Mouse (Mus musculus): ENCODE data around the gene Tcf23.
A peak's percentile ranks its signal among the peaks of the same experiment; 100 is the strongest.
"Not testable (repeated sequence)": the region's sequence is repeated elsewhere in the genome, so short reads cannot be mapped to it uniquely, and the experiment has no call there.

The Tcf23 gene

GRCm38 (mm10) chr5:30994910-30995635 is 26.6 kb downstream of the Tcf23 start:
- no peak for DNase-seq (ENCODE audit: low spot score)

GRCm38 (mm10) chr5:30998306-30998705 is 29.8 kb downstream of the Tcf23 start:
- peak; percentile 72 for DNase-seq (ENCODE audit: low spot score)

GRCm38 (mm10) chr5:30999324-30999723 is 30.9 kb downstream of the Tcf23 start:
- no peak for DNase-seq (ENCODE audit: low spot score)

GRCm38 (mm10) chr5:31000122-31000521 is 31.7 kb downstream of the Tcf23 start:
- peak; percentile 55 for DNase-seq (ENCODE audit: low spot score)

- no peak for DNase-seq (ENCODE audit: low spot score)
Measured at GRCm38 (mm10) chr5:31000993-31001392, 32.5 kb downstream of the Tcf23 start.

- DNase-seq (ENCODE audit: low spot score): no peak
Measured at GRCm38 (mm10) chr5:31001560-31001959, 33.1 kb downstream of the Tcf23 start.

GRCm38 (mm10) chr5:31004184-31004583 is 35.7 kb downstream of the Tcf23 start:
- peak; percentile 97 for DNase-seq (ENCODE audit: low spot score)

- DNase-seq (ENCODE audit: low spot score): no peak
Measured at GRCm38 (mm10) chr5:31012737-31013136, 44.3 kb downstream of the Tcf23 start.

- no peak for DNase-seq (ENCODE audit: low spot score)
Measured at GRCm38 (mm10) chr5:31015913-31016312, 47.5 kb downstream of the Tcf23 start.

- not testable (repeated sequence) for DNase-seq (ENCODE audit: low spot score)
Measured at GRCm38 (mm10) chr5:31021790-31022189, 53.3 kb downstream of the Tcf23 start.

- DNase-seq (ENCODE audit: low spot score): peak; percentile 81
Measured at GRCm38 (mm10) chr5:31022690-31023089, 54.2 kb downstream of the Tcf23 start.

GRCm38 (mm10) chr5:31023254-31023653 is 54.8 kb downstream of the Tcf23 start:
- DNase-seq (ENCODE audit: low spot score): no peak

GRCm38 (mm10) chr5:31024641-31025040 is 56.2 kb downstream of the Tcf23 start:
- DNase-seq (ENCODE audit: low spot score): peak; percentile 99
